Mouse (Mus musculus) kidney, postnatal 25 days (tissue): ENCODE measurements around the gene Dlg4.
A peak's percentile ranks its signal among the peaks of the same experiment; 100 is the strongest.

Source experiments
- DNase-seq, 2 experiments: peaks; one replicate each; pipeline ENCODE4 v3.0.0; 2021; ENCODE audit warnings: mixed read lengths in 2 of 2

Gene Dlg4

GRCm38 (mm10) chr11:70016669-70017068 is at the start of gene Dlg4:
Gene Dlg4 (plus strand): TSS chr11:70016942.
- no peak for DNase-seq

GRCm38 (mm10) chr11:69968793-69969192 is 47.9 kb upstream of the Dlg4 start:
- no peak for DNase-seq

GRCm38 (mm10) chr11:69970222-69970621 is 46.5 kb upstream of the Dlg4 start:
- no peak for DNase-seq

DNA sequence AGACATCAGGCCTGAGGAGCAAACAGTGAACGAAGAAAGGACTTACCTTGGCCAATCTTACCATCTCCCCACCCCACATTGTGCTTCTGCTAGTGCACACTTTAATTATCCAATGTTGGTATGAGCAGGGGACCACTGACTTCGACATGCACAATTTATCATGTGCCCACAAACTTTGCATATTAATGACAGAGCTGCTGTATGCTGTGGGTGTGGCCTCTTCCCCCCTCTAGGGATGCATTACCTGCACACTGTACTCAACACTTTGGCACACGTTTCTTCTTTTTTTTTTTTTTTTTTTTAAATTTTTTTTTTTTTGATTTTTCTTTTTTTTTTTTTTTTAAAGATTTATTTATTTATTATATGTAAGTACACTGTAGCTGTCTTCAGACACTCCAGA is 46.0 kb upstream of the Dlg4 start:
- DNase-seq, result no peak

DNA sequence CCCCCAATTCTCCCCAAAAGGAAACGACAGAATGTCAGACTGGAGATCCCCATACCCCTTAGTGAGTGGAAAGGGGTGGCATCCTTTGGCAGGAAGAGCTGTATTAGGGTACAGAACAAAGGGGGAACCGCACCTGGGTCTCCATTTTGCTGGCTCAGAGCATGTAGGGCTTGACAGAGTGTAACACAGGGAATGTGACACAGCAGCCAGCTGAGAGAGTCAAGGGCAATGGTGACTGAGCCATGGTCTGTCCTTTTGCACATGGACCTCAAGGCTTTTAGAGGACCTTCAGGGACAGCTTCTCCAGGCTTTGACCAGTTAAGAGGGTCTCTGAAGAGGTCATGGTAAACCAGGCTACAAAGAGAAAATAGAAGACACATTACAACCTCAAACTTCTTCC is 41.8 kb upstream of the Dlg4 start:
- no peak for DNase-seq

- no peak for DNase-seq
Observed at GRCm38 (mm10) chr11:69976271-69976670, 40.5 kb upstream of the Dlg4 start.

GRCm38 (mm10) chr11:69979827-69980195 is 36.9 kb upstream of the Dlg4 start:
- no peak for DNase-seq

DNA sequence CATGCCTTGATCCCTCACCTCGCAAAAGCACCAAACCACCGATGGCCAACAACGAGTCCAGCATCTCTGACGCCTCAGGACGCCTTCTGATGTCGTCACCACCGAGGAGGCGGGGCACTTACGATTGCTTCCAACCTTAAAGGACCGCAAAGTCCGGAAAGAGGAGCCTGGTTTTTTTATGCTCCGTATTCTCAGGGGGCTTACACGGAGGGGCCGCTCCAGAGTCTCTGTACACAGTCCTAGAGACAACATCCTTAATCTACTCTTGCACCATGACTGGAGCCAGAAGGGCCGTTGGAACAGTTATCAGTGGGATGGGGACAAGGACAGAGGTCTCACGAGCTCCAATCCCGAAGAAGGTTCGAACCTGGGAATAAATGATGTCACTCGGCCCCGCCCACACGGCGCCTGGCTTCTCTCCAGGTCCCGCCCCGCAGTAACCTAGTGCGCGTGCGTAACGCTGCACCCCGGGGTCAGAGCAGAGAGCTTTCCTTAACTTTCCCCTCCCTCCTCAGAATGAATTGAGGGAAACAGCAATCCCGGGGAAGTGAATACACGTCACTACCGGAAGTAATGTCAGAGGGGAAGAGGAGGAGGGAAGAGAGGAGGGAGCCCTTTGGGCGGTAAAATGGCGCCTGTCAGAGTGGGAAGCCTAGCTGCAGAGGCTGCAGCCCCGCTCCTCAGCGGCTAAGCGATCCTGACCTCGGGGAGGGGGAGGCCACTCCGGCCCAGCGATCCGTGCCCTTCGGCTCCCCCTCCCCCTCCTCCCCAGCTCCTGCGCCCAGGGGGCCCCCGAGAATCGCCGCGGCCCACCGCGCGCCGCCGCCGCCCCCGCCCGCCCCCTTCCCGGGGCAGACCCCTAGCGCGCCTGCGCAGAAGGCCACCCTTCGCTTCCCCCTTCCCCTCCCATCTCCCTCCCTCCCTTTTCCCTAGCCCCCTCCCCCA is 36.3 kb upstream of the Dlg4 start:
- peak; percentile 96 to 97 for DNase-seq

GRCm38 (mm10) chr11:69981141-69981762 is 35.5 kb upstream of the Dlg4 start, which contains the start of gene Ctdnep1:
Gene Ctdnep1 (plus strand): TSS chr11:69981156.
- DNase-seq, result no peak

DNA sequence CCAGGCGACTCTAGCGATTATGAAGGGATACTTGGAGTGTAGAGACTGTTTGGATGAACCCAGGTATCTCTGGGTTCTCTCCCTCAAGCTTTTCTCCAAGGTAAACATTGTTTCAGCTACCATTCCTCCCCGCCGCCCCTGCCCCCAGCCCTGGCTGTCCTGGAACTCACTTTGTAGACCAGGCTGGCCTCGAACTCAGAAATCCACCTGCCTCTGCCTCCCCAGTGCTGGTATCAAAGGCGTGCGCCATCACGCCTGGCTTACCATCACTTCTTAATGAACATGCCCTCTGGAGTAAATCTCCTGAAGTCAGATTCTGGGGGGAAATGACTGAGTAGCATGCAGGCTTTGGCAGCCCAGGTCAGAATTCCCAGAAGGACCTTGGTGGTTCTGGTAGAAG is 34.5 kb upstream of the Dlg4 start, which contains the start of gene Elp5:
Gene Elp5, minus strand, starts transcription at position 293 of the 400 bp plus-strand sequence.
- DNase-seq, result no peak

GRCm38 (mm10) chr11:69982877-69983276 is 33.9 kb upstream of the Dlg4 start:
- DNase-seq, result no peak

DNA sequence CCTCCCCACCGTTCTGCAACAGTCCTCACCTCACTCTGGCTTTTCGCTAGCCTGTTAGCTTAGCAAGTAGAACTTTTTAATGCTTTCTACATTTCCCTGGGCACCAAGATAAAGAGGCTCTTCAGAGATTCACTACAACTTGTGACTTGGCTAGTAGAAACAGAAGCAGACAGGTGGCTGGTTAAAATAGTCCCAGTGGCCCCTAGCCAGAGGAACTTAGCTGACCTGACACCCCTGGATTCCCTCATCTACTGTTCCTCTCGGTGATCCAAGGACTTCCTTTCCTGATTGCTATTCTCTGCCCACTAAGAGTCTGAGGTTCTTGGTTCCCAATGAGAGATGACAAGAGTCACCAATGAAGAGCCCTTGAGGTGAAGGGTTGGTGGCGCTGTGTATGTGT is 33.4 kb upstream of the Dlg4 start:
- no peak for DNase-seq

DNA sequence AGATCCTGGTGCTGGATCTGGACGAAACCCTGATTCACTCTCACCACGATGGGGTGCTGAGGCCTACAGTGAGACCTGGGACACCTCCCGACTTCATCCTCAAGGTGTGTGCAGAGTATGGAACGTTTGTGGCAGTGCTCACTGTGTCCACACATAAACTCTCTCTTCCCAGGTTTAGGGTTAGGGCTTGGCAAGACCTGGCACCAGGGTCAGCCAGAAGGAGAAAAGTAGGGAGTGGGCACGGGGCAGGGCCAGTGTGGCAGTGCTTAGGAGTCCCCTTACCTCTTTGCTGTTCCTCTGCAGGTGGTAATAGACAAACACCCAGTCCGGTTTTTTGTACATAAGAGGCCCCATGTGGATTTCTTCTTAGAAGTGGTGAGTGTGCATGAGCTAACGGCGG is 32.3 kb upstream of the Dlg4 start:
- no peak for DNase-seq

DNA sequence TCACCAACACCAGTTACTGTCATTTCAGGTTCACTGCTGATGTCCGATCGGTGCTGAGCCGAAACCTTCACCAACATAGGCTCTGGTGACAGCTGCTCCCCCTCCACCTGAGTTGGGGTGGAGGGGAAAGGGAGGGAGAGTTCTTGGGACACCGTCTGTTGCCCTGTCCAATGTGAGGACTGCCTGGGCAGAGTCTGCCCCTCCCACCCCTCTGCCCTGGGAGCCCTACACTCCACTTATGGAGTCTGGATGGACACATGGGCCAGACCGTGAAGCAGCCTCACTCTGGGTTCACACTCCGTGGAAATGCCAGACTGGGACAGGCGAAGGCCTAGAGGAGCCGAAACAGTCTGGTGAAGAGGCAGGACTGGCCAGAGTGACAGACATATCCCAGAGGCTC is 26.8 kb upstream of the Dlg4 start:
- DNase-seq, result no peak

GRCm38 (mm10) chr11:69990850-69991691 is 25.7 kb upstream of the Dlg4 start, which contains the start of gene Gabarap:
Gene Gabarap (plus strand): TSS chr11:69991143.
- peak; percentile 99 for DNase-seq

DNA sequence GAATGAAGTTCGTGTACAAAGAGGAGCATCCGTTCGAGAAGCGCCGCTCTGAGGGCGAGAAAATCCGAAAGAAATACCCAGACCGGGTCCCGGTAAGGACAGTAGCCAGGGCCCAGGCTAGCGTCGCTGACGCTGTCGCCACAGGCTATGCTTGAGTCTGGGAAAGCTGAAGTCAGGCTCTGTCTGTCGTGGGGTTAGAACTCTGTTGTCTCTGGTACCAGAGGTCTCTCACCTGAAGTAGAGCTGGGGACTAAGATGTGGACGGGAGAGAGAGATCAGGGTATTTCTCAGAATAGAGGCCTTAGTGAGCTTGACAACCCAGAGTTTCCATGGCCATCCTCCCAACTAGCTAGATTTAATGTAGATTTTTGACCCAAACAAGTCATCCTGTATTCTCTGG is 25.0 kb upstream of the Dlg4 start:
- no peak for DNase-seq

DNA sequence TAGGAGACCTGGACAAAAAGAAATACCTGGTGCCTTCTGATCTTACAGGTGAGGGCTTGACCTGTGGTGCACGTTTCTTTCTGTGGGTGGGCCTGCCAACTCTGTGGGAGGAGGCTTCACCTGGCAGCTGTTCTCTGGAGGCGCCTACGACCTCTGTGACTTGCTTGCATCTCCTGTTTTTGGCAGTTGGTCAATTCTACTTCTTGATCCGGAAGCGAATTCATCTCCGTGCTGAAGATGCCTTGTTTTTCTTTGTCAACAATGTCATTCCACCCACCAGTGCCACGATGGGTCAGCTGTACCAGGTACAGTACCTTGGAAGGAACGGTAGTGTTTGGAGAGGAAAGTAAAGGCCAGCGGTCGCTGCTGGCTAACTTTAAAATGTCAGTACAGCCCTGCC is 24.3 kb upstream of the Dlg4 start:
- DNase-seq, result peak; percentile 31 to 72

DNA sequence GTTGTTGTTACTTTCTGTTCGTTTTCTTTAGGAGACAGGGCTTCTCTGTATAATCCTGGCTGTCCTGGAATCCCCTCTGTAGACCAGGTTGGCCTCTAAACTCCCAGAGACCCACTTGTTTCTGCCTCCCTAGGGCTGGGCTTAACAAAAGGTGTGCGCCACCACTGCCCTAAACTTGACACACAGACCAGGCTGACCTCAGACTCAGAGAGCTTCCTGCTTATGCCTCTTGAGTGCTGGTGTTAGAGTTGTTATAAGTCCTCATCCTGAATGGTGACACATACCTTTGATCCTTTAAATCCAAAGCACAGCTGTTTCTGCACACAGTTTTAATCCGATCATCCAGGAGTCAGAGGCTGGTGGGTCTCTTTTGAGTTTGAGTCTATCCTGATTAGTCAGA is 23.8 kb upstream of the Dlg4 start:
- no peak for DNase-seq

GRCm38 (mm10) chr11:69994401-69995090 is 22.2 kb upstream of the Dlg4 start:
- DNase-seq, result no peak

GRCm38 (mm10) chr11:69995391-69995960 is 21.3 kb upstream of the Dlg4 start, which contains the start of gene Phf23:
Gene Phf23 (plus strand): TSS chr11:69995777.
- DNase-seq, result peak; percentile 97 to 99

DNA sequence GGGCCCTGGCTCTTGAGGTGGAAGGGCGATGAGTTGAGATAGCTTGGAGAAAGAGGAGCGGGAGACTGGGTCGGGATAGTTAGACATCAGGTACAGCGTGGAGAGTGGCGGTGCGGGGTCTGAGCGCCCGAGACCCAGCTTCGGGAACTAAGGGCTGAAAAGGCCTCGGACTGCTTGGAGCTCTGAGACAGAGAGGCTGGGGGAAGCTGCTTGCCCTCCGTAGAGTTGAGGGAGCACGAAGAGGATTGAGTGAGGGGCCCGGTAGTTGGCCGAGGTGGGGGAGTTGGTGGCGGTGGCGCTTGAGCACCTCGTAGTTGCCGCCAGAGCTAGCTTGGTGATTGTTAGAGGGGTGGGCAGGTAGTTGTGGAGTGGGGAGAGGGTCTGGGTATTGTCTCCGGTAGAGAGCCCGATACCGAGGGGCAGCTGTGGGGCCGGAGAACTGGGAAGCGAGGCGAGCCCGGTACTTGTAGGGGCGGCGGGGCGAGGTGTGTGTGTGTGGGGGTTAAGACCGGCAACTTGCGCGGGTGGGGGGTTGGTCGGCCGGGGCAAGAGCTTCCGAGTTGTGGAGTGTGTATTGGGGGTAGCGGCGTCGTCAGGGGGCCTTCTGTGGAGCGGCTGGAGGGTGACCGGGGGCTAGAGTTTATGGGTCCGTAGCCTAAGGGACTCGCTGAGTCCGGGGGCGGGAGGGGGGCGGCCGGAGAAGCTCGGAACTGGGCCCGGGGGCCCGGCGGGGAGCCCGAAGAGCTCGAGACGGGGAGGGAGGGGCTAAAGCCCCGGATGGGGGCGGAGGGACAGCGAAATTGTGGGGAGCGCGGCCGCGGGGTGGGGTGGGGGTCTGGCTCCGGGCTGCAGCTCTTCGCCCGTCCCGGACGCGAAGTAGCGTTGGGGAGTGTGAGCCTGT is 20.3 kb upstream of the Dlg4 start:
- DNase-seq, result peak in 1 of 2 experiments; percentile 60
